Mouse (Mus musculus) spleen, embryonic (tissue): ENCODE measurements around the gene Ikzf3.

ENCODE experiments used
- CTCF ChIA-PET: fragments of 350-600 bp; sonication (Branson Sonifier 250); formaldehyde crosslinking; loops from one replicate; lab custom pipeline; 2022; lab: Charles Lee

Gene Ikzf3

GRCm38 (mm10) chr11:98526824-98527461 is 18.9 kb downstream of the Ikzf3 start:
- CTCF ChIA-PET = interaction anchor here (0.6 to 1.3 kb wide), 4 partner anchors 14 to 308 kb away, joined by 3 to 5 read pairs (median 3); no protein-coding TSS in a partner anchor

GRCm38 (mm10) chr11:98525140-98525539 is 20.7 kb downstream of the Ikzf3 start:
- CTCF ChIA-PET = interaction anchor here (0.6 to 1.1 kb wide), 2 partner anchors 10 to 41 kb away, joined by 3 to 13 read pairs; no protein-coding TSS in a partner anchor

GRCm38 (mm10) chr11:98520468-98520867 is 25.4 kb downstream of the Ikzf3 start:
- CTCF ChIA-PET = no interaction called here

GRCm38 (mm10) chr11:98513356-98513936 is 32.4 kb downstream of the Ikzf3 start:
- CTCF ChIA-PET = no interaction called here

GRCm38 (mm10) chr11:98512881-98513280 is 33.0 kb downstream of the Ikzf3 start:
- CTCF ChIA-PET = no interaction called here

GRCm38 (mm10) chr11:98510125-98510524 is 35.7 kb downstream of the Ikzf3 start:
- CTCF ChIA-PET = interaction anchor here (0.7 kb wide), 1 partner anchor 1941 kb away, joined by 3 read pairs; no protein-coding TSS in a partner anchor

GRCm38 (mm10) chr11:98509434-98509833 is 36.4 kb downstream of the Ikzf3 start:
- CTCF ChIA-PET = interaction anchor here (0.5 kb wide), 1 partner anchor 25 kb away, joined by 4 read pairs; no protein-coding TSS in a partner anchor

GRCm38 (mm10) chr11:98504926-98505325 is 40.9 kb downstream of the Ikzf3 start:
- CTCF ChIA-PET = no interaction called here

GRCm38 (mm10) chr11:98497388-98498288 is 48.2 kb downstream of the Ikzf3 start:
- CTCF ChIA-PET = interaction anchor here (0.6 kb wide), 1 partner anchor 157 kb away, joined by 4 read pairs; no protein-coding TSS in a partner anchor

GRCm38 (mm10) chr11:98495176-98495719 is 50.6 kb downstream of the Ikzf3 start:
- CTCF ChIA-PET = interaction anchor here (0.6 to 1.6 kb wide), 3 partner anchors 31 to 693 kb away, joined by 3 to 8 read pairs (median 5); no protein-coding TSS in a partner anchor

- CTCF ChIA-PET = interaction anchor here (0.7 kb wide), 1 partner anchor 39 kb away, joined by 3 read pairs; no protein-coding TSS in a partner anchor
These were observed 52.4 kb downstream of the Ikzf3 start for GRCm38 (mm10) chr11:98493394-98493793.

GRCm38 (mm10) chr11:98492959-98493358 is 52.9 kb downstream of the Ikzf3 start:
- CTCF ChIA-PET = no interaction called here

GRCm38 (mm10) chr11:98491571-98491970 is 54.3 kb downstream of the Ikzf3 start:
- CTCF ChIA-PET = no interaction called here

- CTCF ChIA-PET = interaction anchor here (0.6 to 0.9 kb wide), 3 partner anchors 11 to 298 kb away, joined by 3 to 4 read pairs (median 4); no protein-coding TSS in a partner anchor
These were observed 57.1 kb downstream of the Ikzf3 start for GRCm38 (mm10) chr11:98488540-98489234.

GRCm38 (mm10) chr11:98487526-98488040 is 58.2 kb downstream of the Ikzf3 start:
- CTCF ChIA-PET = interaction anchor here (0.5 to 0.9 kb wide), 2 partner anchors 12 to 157 kb away, joined by 4 to 8 read pairs; no protein-coding TSS in a partner anchor

GRCm38 (mm10) chr11:98485749-98486148 is 60.1 kb downstream of the Ikzf3 start:
- CTCF ChIA-PET = interaction anchor here (0.5 to 0.6 kb wide), 3 partner anchors 29 to 657 kb away, joined by 3 read pairs; no protein-coding TSS in a partner anchor

GRCm38 (mm10) chr11:98482067-98482466 is 63.8 kb downstream of the Ikzf3 start:
- CTCF ChIA-PET = no interaction called here

GRCm38 (mm10) chr11:98481231-98481630 is 64.6 kb downstream of the Ikzf3 start:
- CTCF ChIA-PET = no interaction called here

- CTCF ChIA-PET = no interaction called here
These were observed 65.8 kb downstream of the Ikzf3 start for GRCm38 (mm10) chr11:98479940-98480497.
